Mouse (Mus musculus) induced T-regulatory cell, adult 2 months (primary cell): ENCODE data around the gene Raly.
A peak's percentile ranks its signal among the peaks of the same experiment; 100 is the strongest.
"Not testable (repeated sequence)": the region's sequence is repeated elsewhere in the genome, so short reads cannot be mapped to it uniquely, and the experiment has no call there.

Source experiments
- DNase-seq: peaks from one replicate; pipeline ENCODE4 v3.0.0-alpha.2; 2012; ENCODE audit warnings: low read depth

Gene Raly

DNA sequence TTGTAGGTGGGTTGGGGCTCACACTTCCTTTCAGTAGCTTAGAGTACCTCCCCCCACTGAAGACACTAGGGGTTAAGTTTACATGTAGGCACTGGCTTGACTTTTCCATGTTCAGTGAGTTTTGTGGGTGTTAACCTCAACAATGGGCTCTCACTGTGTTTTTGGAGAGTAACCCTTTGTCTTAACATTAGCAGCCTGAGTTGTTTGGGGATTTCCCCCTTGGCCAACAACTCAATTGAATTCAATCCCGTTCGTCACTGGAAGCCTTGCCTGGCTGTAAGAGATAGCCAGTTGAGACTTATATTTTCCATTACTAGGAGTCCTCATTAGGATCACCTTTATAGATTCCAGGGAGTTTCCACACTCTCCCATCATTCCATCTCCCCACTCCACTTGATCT lies 45.6 kb downstream of the Raly start:
- peak; percentile 49 for DNase-seq

DNA sequence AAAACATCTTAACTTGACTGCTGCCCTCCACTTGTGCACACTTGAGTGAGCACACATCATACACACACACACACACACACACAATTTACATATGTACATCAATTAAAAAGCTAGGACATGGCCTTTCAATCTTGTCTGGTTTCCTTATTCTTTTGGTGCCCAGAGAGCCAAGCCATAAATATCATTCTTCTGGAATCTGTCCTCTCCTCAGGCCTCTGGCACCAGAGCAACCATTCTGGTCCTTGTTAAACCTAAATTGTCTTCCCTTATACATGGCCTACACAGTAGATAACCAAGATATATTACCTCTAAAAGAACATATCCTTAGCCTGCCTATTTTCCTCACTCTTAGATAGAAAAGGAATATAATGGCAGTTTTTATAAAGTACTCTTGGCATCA lies 57.2 kb downstream of the Raly start:
- no peak for DNase-seq

GRCm38 (mm10) chr2:154855383-154855782 lies 64.5 kb downstream of the Raly start:
- DNase-seq: peak; percentile 83

GRCm38 (mm10) chr2:154863672-154864071 lies 72.8 kb downstream of the Raly start:
- DNase-seq: no peak

DNA sequence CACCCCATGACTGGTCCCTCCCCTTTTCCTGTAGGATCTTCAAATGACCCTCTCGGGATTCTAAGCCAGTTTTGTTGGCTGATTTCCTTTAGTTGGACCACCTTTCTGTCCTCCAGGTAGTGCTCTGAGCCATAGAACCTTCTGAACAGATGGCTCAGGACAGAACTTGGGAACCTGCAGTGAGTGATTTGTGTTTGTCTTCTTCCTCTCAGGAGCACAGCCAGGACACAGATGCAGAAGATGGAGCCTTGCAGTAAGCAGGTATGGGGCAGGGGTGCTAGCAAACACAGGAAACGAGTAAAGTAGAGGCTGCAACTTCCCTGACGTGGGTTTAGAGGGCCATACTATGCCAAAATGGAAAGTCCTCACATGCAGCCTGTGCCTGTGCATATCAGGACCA lies 74.8 kb downstream of the Raly start:
- DNase-seq: no peak

DNA sequence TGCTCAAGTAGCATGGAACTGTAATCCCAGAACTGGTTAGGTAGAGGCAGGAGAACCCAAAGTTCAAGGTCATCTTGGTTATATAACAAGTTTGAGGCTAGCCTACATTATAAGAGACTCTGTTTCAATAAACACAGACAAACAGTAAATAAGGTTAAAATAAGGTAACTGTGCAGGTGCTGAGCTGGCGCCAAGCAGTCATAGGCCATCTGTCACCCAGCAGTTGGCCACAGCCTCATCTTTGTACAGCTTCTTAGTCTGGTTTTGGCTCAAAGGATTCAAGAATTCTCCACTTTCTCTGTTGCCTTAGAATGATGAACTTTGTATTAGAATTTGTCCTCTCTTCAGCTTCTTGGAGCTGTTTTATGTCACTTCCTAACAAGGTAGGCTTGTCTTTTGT lies 77.2 kb downstream of the Raly start:
- no peak for DNase-seq

DNA sequence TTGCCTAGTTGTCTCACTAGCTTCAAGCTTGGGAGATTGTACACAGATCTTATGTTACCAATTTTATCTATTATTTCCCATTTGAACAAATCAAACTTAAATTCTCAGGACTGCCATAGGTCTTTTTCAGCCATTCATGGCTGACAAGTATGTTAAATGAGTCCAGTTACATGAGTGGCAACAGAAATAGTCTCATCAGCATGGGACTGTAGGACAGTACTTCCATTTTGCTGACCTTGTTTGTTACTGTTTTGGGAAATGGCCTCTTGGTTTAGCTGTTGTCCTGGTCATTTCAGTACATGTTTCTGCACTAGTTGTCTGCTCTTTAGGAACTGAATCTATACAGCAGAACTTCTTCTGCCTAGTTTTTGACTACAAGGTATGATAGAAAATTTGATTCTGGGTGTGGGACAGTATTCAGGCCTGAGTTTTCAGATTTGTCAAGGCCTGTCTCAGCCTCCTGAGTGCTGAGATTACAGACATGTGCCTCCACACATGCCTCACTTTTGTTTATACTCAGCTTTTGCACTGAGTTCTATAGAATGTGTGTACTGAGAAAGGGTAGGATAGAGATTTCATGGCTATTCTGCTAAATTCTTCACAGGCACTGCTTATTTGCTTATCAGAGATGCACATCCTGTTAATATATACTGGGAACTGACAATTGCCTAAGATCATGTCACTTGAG lies 79.2 kb downstream of the Raly start:
- no peak for DNase-seq

DNA sequence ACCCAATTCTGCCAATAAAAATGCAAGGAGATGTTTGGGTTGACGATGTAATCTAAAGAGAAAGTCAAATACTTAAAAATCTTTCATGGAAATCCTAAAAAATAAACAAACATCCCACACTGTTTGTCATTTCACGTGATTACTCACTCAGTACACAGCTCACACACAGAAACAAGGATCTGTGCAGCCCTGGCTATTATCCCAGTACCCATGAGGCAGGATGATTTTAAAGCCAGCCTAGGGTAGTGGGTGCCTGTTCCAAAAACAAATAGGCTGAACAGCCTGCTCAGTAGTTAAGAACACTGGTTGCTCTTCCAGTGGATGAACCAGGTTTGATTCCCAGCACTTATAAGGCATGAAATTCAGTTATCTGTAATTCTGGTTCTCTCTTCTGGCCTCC lies 85.7 kb downstream of the Raly start:
- no peak for DNase-seq

DNA sequence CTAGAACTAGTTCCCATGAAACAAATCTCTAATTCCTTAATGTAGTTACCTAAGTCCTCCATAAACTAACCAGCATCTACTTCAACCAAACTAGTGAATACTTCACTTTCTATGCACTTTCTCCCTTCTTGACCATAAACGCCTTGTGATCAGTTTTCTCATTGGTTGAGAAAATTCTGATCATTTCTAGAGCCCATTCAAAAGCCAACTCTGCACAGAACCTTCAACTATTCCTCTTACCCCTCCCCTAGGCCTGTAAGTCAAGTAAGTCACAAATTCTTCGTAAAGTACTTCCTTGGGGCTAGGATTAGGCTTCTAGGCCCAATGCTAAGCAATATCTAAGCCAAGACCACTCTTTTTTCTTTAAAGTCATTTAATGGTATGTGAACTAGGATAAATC lies 100.7 kb downstream of the Raly start:
- peak; percentile 38 for DNase-seq

- peak; percentile 99 for DNase-seq
Observed at GRCm38 (mm10) chr2:154892201-154893044, 101.5 kb downstream of the Raly start, which contains the start of gene Eif2s2. Gene Eif2s2 (minus strand): TSS chr2:154892935.

- DNase-seq: no peak
Observed at GRCm38 (mm10) chr2:154893045-154893385, 102.1 kb downstream of the Raly start.

DNA sequence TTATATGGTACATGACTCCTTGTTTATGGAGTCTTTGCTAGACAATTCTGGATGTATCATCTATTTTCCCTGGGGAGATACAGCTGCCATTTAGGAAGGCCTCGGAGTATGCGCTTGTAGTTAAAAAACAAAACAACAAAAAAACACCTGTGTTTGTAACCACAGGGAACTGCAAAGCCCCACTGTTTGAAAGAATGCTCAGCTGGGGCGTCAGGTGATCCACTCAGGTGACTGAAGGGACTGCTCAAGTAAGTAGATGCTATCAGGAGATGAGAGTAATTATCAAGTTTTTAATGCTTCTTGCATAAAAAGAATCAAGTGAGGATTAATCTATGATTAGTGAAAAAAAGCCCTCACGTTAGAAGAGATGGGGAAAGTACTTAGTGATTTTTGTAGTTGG lies 102.7 kb downstream of the Raly start:
- no peak for DNase-seq

- DNase-seq: not testable (repeated sequence)
Observed at GRCm38 (mm10) chr2:154899004-154899403, 108.1 kb downstream of the Raly start.

DNA sequence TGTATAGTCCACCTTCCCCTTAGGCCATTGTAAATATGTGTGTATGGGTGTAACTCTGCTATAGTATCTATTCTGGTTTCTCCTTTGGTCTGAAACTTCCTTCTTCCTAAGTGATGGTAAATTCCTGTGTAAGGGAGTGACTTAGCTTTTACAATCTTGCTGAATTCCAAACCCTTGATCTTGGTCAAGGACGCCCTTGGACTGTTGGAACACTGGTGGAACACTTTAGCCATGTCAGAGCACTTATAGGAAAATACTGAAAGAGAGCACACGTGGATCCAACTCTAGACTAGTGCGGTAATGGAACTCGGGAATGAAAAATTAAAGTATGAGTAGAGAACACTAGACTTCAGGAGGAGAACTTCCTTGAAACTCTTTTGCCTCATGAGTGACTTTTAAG lies 108.5 kb downstream of the Raly start:
- not testable (repeated sequence) for DNase-seq

DNA sequence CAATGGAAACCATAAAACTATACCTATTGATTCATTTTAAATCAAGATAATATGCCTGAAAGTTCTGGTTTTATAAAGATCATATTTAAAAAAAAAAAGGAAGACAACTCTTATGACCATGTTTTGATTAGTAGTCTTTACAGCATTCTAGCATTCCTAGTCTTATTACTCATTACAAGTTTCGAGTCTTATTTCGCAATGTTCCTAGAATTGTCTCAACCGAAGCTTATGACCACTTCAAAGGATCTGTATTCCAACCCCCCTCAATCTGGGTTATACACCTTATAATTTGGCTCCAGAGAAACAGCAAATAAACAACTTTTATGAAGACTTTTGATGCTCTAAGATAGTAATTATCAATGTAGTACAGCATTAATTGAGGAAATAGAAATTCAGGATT lies 111.2 kb downstream of the Raly start:
- DNase-seq: no peak

- DNase-seq: no peak
Observed at GRCm38 (mm10) chr2:154905796-154906195, 114.9 kb downstream of the Raly start.

DNA sequence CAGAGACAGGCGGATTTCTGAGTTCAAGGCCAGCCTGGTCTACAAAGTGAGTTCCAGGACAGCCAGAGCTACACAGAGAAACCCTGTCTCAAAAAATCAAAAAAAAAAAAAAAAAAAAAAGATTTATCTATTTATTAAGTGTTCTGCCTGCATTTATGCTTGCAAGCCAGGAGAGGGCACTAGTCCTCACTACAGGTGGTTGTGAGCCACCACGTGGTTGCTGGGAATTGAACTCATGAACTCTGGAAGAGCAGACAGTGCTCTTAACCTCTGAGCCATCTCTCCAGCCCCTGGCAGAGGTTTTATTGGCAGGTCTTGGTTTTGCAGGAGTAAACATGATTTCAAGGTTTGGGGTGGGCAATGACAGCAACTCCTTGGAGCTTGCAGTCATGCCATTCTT lies 117.3 kb downstream of the Raly start:
- peak; percentile 67 for DNase-seq

DNA sequence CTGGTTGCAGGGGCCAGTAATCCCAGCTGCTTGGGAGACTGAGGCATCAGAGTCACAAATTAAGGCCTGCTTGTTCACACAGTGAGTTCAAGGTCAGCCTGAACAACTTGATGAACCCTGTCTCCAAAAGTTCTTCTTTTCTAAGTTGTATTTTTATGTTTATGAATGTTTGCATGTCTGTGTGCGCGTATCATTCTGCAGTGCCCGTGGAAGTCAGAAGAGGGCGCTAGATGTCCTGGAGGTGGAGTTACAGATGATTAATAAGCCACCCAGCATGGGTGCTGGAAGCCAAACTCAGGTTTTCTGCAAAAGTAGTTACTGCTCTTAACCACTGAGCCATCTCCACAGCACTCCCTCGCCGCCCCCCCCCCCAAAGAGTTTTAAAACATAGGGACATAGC lies 118.9 kb downstream of the Raly start:
- DNase-seq: peak; percentile 42

- DNase-seq: no peak
Observed at GRCm38 (mm10) chr2:154915922-154916541, 125.1 kb downstream of the Raly start.

GRCm38 (mm10) chr2:154916547-154916946 lies 125.7 kb downstream of the Raly start:
- DNase-seq: peak; percentile 72
